Mouse (Mus musculus) megakaryocyte, embryonic 14.5 days (primary cell): ENCODE results near the gene Rcor1. TPM values are rescaled to one million over a fixed set of nuclear protein-coding genes. Genes with fewer than 3 reads are reported as not detected.
A peak's percentile ranks its signal among the peaks of the same experiment; 100 is the strongest.
"Not testable (repeated sequence)": the region's sequence is repeated elsewhere in the genome, so short reads cannot be mapped to it uniquely, and the experiment has no call there.

ENCODE experiments used
- H3K27me3 ChIP-seq: replicated peaks from 2 replicates; pipeline ENCODE3; 2012; ENCODE audit warnings: inconsistent platforms
- H3K36me3 ChIP-seq: replicated peaks from 2 replicates; pipeline ENCODE3; 2012; ENCODE audit warnings: low read length, inconsistent platforms, mixed read lengths
- H3K4me1 ChIP-seq: 2 replicates; pipeline ENCODE4 v1.6.1; 2012; ENCODE audit warnings: inconsistent platforms
- H3K4me3 ChIP-seq: replicated peaks from 2 replicates; pipeline ENCODE3; 2012; ENCODE audit warnings: moderate library complexity, mild to moderate bottlenecking, inconsistent platforms
- H3K9me3 ChIP-seq: 2 replicates; pipeline ENCODE4 v1.6.1; 2012; ENCODE audit warnings: inconsistent platforms
- FLI1 ChIP-seq: IDR thresholded peaks from 2 replicates; pipeline ENCODE4 v1.6.1; 2012; ENCODE audit warnings: low read length, inconsistent platforms, mixed read lengths
- GATA1 ChIP-seq: IDR thresholded peaks from 3 replicates; pipeline ENCODE4 v1.6.1; 2012; ENCODE audit warnings: mixed read lengths, low read length, inconsistent platforms, borderline replicate concordance
- polyA plus RNA-seq: library from polyadenylated mRNA; stranded (reverse); fragments of >175 nt; gene quantifications from 2 replicates; pipeline ENCODE4 v1.2.3, GENCODE M21; 2012; ENCODE audit warnings: low replicate concordance; ENCODE audit not compliant: insufficient read depth

Rcor1 gene
- polyA plus RNA-seq, 1 experiment, result 2.9 TPM

DNA sequence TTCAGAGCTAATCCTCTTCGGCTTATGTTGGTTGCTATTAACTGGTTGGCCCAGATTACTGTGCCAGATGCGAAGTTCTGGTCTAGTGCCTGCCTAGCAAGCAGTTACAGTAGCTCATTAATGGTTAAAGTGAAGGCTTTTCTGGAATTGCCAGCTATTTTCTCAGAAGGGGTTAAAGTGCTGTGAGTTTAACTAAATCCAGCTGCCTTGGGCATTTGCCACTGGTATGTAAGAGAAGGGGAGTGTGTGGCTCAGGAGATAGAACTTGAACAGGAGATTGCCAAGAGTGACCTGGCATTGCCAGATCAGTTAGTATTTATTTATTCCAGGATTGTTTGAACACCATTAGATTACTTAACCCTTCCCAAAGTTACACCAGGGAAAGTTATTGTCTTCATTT lies 11.1 kb downstream of the Rcor1 start:
- H3K4me1 ChIP-seq, result peaks cover 46% of the 10 kb centered on the region
- H3K36me3 ChIP-seq, result peaks cover 80% of the 10 kb centered on the region
- no peak overlapping the region for H3K4me3 ChIP-seq

DNA sequence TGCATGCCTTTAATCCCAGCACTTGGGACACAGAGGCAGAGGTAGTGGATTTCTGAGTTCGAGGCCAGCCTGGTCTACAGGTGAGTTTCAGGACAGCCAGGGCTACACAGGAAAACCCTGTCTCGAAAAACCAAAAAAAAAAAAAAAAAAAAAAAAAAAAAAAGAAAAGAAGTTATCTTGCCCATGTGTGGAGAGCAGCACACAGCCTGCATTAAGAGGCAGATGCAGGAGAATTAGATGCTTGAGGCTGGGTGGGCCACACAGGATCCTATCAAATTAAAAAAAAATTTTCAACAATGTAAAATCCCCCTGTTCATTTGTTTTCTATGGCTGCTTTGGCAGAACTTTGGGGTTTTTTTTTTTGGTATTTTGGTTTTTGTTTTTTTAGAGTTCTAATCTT lies 24.2 kb downstream of the Rcor1 start:
- TF ChIP-seq FLI1 (no peak), GATA1 (no peak)
- Histone ChIP-seq H3K36me3 (peaks cover 40% of the 10 kb centered on the region), H3K4me3 (no peak overlapping the region), H3K4me1 (peaks cover 38% of the 10 kb centered on the region), H3K27me3 (no peaks in the 10 kb centered on the region), H3K9me3 (no peaks in the 10 kb centered on the region)

More for the DNA sequence above, 11.1 kb downstream of the Rcor1 start:
- Histone ChIP-seq H3K9me3 (peaks cover 9% of the 10 kb centered on the region; the same call in 1 of the 2 replicates), H3K27me3 (no peaks in the 10 kb centered on the region)
- no peak for TF ChIP-seq GATA1

DNA sequence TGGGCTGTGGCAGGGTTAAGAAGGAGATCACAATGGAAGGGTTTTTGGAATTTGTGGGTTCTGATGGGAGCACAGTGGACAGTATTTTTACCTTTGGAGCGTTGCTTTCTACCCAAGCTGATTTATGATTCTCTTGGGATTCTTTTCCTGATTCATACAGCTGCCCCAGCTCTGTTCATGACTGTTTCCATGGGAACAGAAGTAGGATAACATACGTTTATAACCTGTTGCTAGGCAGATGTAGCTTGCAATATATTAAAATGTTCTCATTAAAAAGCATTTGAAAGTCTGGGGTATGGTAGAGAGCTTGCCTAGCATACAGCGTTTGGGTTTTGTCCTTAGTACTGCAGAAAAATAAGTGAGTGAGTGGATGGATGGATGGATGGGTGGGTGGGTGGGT lies 25.1 kb downstream of the Rcor1 start:
- Histone ChIP-seq H3K36me3 (peaks cover 37% of the 10 kb centered on the region), H3K27me3 (no peaks in the 10 kb centered on the region), H3K4me3 (no peak overlapping the region), H3K9me3 (no peaks in the 10 kb centered on the region), H3K4me1 (peaks cover 36% of the 10 kb centered on the region)
- no peak for TF ChIP-seq FLI1

DNA sequence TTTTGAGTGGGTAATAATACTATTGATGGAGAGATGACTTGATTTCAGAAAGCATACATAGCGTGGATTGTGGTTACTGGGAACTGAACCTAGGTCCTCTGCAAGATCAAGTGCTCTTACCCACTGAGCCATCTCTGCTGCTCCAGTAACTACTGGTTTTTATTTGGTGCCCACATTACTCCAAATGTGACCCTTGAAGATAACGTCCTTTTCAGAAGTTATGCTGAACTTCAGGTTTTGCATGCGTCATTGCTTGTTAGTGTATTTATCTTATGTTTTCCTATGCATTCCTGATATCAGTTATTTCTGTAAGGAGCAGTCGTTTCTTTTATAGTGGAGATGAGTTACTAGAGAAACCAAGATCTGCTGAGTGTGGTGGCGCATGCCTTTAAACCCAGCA lies 26.2 kb downstream of the Rcor1 start:
- H3K36me3 ChIP-seq, result peaks cover 34% of the 10 kb centered on the region
- TF ChIP-seq GATA1 (no peak), FLI1 (no peak)
- no peaks in the 10 kb centered on the region for H3K27me3 ChIP-seq
- H3K4me1 ChIP-seq, result peaks cover 38% of the 10 kb centered on the region
- H3K9me3 ChIP-seq, result no peaks in the 10 kb centered on the region
- H3K4me3 ChIP-seq, result no peak overlapping the region

DNA sequence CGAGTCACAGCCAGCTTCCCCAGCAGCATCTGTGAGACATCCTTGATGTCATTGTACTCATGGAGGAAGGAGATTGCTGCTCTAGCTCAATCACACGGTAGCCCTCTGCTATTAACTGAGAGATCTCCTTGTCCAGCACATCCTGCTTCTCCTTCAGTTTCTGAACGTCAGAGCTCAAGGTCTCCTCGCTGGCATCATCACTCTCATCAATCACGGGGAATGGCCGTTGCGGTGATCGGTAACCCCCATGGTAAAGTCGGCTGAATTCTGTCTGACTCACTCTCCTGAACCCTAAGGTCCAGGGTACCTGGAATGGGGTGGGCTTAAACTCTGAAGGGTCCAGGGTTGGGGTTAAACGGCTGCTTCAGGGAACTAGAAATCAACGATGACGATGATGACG lies 28.7 kb downstream of the Rcor1 start:
- no peaks in the 10 kb centered on the region for H3K9me3 ChIP-seq
- no peak for TF ChIP-seq GATA1
- TF ChIP-seq FLI1, result no peak
- H3K36me3 ChIP-seq, result peaks cover 36% of the 10 kb centered on the region
- H3K27me3 ChIP-seq, result no peaks in the 10 kb centered on the region
- H3K4me1 ChIP-seq, result peaks cover 61% of the 10 kb centered on the region
- no peak overlapping the region for H3K4me3 ChIP-seq

DNA sequence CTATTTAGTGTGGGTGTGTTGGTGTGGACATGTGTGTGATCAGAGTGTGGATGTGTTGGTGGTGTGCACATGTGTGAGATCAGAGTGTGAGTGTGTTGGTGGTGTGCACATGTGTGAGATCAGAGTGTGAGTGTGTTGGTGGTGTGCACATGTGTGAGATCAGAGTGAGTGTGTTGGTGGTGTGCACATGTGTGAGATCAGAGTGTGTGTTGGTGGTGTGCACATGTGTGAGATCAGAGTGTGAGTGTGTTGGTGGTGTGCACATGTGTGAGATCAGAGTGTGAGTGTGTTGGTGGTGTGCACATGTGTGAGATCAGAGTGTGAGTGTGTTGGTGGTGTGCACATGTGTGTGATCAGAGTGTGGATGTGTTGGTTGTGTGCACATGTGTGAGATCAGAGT lies 30.1 kb downstream of the Rcor1 start:
- H3K36me3 ChIP-seq, result peaks cover 42% of the 10 kb centered on the region
- not testable (repeated sequence) for H3K4me3 ChIP-seq, H3K27me3 ChIP-seq, H3K9me3 ChIP-seq
- H3K4me1 ChIP-seq, result peaks cover 67% of the 10 kb centered on the region

DNA sequence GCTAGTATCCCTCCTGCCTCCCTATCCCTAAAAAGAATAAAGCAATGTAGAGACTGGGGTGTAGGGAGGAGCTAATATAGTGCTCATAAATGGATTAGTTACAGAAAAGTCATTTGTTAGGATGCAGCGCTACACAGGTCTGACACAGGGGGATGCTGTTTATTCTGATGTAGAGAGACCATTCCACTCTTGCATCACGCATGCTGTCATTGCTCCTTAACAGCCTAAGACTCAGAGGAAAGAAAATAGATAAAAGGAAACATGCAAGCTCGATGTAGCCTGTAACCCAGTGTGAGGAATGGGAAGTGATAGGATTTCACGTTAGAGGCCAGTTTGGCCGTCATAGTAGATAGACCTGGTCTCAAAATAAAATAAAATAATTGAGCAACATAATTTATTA lies 31.9 kb downstream of the Rcor1 start:
- no peaks in the 10 kb centered on the region for H3K9me3 ChIP-seq
- TF ChIP-seq GATA1, result no peak
- TF ChIP-seq FLI1, result no peak
- H3K36me3 ChIP-seq, result peaks cover 47% of the 10 kb centered on the region
- no peaks in the 10 kb centered on the region for H3K27me3 ChIP-seq
- peaks cover 69% of the 10 kb centered on the region for H3K4me1 ChIP-seq
- H3K4me3 ChIP-seq, result peak overlapping the region; percentile 92

DNA sequence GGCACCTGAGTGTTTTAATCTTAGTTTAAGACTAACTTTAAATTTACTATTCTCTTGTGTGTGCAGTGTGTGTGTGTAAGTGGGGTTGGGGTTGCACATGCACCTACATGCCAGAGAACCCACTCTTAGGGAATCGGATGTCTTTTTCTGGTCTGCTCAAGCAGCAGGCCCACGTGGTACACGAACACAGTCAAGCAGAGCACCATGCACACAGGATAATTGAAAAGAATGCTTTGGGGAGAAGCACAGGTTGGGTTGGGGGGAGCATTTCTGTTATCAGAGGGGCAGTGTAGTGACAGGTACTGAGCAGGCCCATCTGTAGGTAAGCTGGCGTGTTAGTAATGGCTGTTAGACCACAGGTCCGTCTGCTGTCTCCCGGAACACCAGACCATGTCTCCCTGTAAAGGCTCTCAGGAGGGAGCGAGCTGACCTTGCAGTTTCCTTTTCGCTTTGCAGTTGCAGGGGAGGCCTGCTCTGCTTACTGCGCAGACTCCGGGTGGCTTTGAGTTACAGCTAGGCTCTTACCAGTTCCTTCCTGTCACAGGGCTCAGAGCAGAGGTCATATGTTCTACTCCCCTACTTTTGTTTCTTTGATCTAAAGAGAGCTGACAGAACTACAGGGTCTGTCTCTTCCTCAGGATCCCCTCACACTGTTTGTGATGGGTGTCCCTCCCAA lies 32.5 kb downstream of the Rcor1 start:
- peak overlapping the region; percentile 92 for H3K4me3 ChIP-seq

DNA sequence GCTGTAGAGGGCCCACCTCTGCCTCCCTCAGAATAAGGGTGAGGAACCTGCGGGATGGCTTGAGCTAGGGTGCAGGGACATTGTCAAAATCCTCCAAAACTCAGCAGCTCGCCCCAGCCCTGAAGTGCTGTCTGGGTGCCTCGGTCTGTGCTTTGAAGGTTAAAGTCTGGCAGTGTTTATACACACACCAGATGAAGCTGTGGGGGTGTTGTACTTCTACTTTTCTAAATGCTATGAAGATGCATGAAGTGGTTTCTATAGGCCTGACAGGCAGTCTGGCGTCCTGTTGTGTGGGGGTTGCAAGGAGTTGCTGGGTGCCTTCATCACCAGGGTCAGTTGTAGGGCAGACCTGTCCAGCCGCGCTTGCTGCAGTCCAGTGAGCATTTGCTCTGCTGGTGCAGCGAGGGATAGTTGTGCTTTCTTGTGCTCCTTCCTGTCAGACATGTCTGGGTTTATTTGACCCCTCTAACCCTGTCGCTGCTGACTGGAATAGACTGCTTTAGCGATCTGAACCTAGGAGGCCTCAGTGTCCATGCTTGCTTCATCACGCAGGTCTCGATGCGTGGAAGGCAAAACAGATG lies 37.3 kb downstream of the Rcor1 start:
- H3K36me3 ChIP-seq, result peaks cover 29% of the 10 kb centered on the region
- TF ChIP-seq FLI1, result no peak
- no peak for TF ChIP-seq GATA1
- no peak overlapping the region for H3K4me3 ChIP-seq
- peaks cover 57% of the 10 kb centered on the region for H3K4me1 ChIP-seq
- H3K27me3 ChIP-seq, result no peaks in the 10 kb centered on the region
- no peaks in the 10 kb centered on the region for H3K9me3 ChIP-seq

More for the DNA sequence above, 32.5 kb downstream of the Rcor1 start:
- Histone ChIP-seq H3K9me3 (no peaks in the 10 kb centered on the region), H3K27me3 (no peaks in the 10 kb centered on the region), H3K4me1 (peaks cover 70% of the 10 kb centered on the region), H3K36me3 (peaks cover 48% of the 10 kb centered on the region)
- TF ChIP-seq FLI1 (no peak), GATA1 (no peak)

DNA sequence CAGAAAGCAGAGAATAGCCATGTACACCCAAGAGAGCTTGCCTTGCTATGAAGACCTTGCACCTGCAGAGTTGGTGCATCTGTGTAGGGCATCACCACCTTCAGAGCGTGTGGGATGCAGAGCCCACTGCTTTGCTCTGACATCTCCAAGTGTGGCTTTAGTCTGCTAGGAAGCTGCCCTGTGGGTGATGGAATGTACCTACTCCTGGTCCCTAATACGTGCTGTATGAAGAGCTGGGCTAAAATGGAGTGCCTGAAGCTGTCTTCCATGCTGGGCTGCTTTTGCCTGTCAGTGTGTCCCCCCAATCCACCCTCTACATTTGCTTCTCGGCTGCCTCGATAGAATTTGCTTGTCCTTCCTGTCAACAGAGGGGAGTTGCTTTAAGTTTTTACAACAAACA lies 46.4 kb downstream of the Rcor1 start:
- peaks cover 57% of the 10 kb centered on the region for H3K4me1 ChIP-seq
- no peak overlapping the region for H3K4me3 ChIP-seq
- peaks cover 5% of the 10 kb centered on the region for H3K9me3 ChIP-seq
- no peak for TF ChIP-seq GATA1
- TF ChIP-seq FLI1, result no peak
- no peaks in the 10 kb centered on the region for H3K27me3 ChIP-seq
- H3K36me3 ChIP-seq, result peaks cover 64% of the 10 kb centered on the region
